Mouse (Mus musculus): ENCODE measurements around the gene Dennd1a.
A peak's percentile ranks its signal among the peaks of the same experiment; 100 is the strongest.

The Dennd1a gene

GRCm38 (mm10) chr2:38286733-38287551 lies at the start of gene Dennd1a:
Gene Dennd1a, minus strand, starts transcription at chr2:38287390.
- peak; percentile 33 for DNase-seq (ENCODE audit: extremely low spot score, low read depth, low spot score)

- no peak for DNase-seq (ENCODE audit: extremely low spot score, low read depth, low spot score)
Observed at GRCm38 (mm10) chr2:38336606-38337005, 49.4 kb upstream of the Dennd1a start.

- no peak for DNase-seq (ENCODE audit: extremely low spot score, low read depth, low spot score)
Observed at GRCm38 (mm10) chr2:38333586-38334119, 46.5 kb upstream of the Dennd1a start.

- DNase-seq (ENCODE audit: extremely low spot score, low read depth, low spot score): no peak
Observed at GRCm38 (mm10) chr2:38326671-38327070, 39.5 kb upstream of the Dennd1a start.

- DNase-seq (ENCODE audit: extremely low spot score, low read depth, low spot score): no peak
Observed at GRCm38 (mm10) chr2:38323380-38323779, 36.2 kb upstream of the Dennd1a start.

- no peak for DNase-seq (ENCODE audit: extremely low spot score, low read depth, low spot score)
Observed at GRCm38 (mm10) chr2:38320911-38321310, 33.7 kb upstream of the Dennd1a start.

GRCm38 (mm10) chr2:38319086-38319485 lies 31.9 kb upstream of the Dennd1a start:
- no peak for DNase-seq (ENCODE audit: extremely low spot score, low read depth, low spot score)

GRCm38 (mm10) chr2:38313399-38313798 lies 26.2 kb upstream of the Dennd1a start:
- no peak for DNase-seq (ENCODE audit: extremely low spot score, low read depth, low spot score)

GRCm38 (mm10) chr2:38312921-38313320 lies 25.7 kb upstream of the Dennd1a start:
- DNase-seq (ENCODE audit: extremely low spot score, low read depth, low spot score): no peak

- no peak for DNase-seq (ENCODE audit: extremely low spot score, low read depth, low spot score)
Observed at GRCm38 (mm10) chr2:38305152-38305551, 18.0 kb upstream of the Dennd1a start.

- DNase-seq (ENCODE audit: extremely low spot score, low read depth, low spot score): no peak
Observed at GRCm38 (mm10) chr2:38300941-38301340, 13.8 kb upstream of the Dennd1a start.

- no peak for DNase-seq (ENCODE audit: extremely low spot score, low read depth, low spot score)
Observed at GRCm38 (mm10) chr2:38295939-38296338, 8.7 kb upstream of the Dennd1a start.

- no peak for DNase-seq (ENCODE audit: extremely low spot score, low read depth, low spot score)
Observed at GRCm38 (mm10) chr2:38291526-38291925, 4.3 kb upstream of the Dennd1a start.

GRCm38 (mm10) chr2:38288226-38288625 lies 1.0 kb upstream of the Dennd1a start:
- no peak for DNase-seq (ENCODE audit: extremely low spot score, low read depth, low spot score)

GRCm38 (mm10) chr2:38286433-38286732 lies 807 bp downstream of the Dennd1a start:
- DNase-seq (ENCODE audit: extremely low spot score, low read depth, low spot score): no peak

- no peak for DNase-seq (ENCODE audit: extremely low spot score, low read depth, low spot score)
Observed at GRCm38 (mm10) chr2:38285781-38286432, 1.3 kb downstream of the Dennd1a start.

GRCm38 (mm10) chr2:38283961-38284360 lies 3.2 kb downstream of the Dennd1a start:
- DNase-seq (ENCODE audit: extremely low spot score, low read depth, low spot score): no peak

GRCm38 (mm10) chr2:38280376-38280775 lies 6.8 kb downstream of the Dennd1a start:
- DNase-seq (ENCODE audit: extremely low spot score, low read depth, low spot score): no peak

GRCm38 (mm10) chr2:38274973-38275372 lies 12.2 kb downstream of the Dennd1a start:
- DNase-seq (ENCODE audit: extremely low spot score, low read depth, low spot score): no peak

- no peak for DNase-seq (ENCODE audit: extremely low spot score, low read depth, low spot score)
Observed at GRCm38 (mm10) chr2:38263653-38264052, 23.5 kb downstream of the Dennd1a start.

GRCm38 (mm10) chr2:38259052-38259451 lies 28.1 kb downstream of the Dennd1a start:
- DNase-seq (ENCODE audit: extremely low spot score, low read depth, low spot score): no peak

- DNase-seq (ENCODE audit: extremely low spot score, low read depth, low spot score): no peak
Observed at GRCm38 (mm10) chr2:38237616-38238015, 49.6 kb downstream of the Dennd1a start.
